22 mouse cellular contexts compared by ENCODE assay signal in the genomic region with DNA sequence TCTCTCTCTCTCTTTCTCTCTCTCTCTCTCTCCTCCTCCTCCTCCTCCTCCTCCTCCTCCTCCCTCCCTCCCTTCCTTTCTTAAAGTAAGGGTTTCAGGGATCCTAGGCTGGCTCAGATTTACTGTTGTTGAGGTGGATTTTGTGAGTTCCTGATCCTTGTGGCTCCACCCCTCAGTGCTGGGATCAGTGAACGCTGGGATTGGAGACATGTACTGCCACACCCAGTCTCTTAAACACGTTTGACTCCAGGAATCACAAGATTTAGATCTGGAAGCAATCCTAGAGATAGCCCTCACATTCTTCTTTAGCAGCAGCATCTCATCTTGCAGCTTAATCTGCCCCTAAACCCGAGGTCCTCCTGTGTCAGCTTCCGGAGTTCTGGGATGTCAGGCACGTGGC. TPM values are rescaled to one million over a fixed set of nuclear protein-coding genes. Genes with fewer than 3 reads are reported as not detected.
DNase-seq lines count a peak whose midpoint lies in the region; ATAC-seq and TF ChIP-seq lines count a peak whose summit lies in the region.
"Had no signal": no experiment of that assay in that cellular context is flagged by ENCODE, and none has a peak within 500 bp of the region (broad histone marks: within the 10 kb centered on the region; RNA-seq: fewer than 3 reads in every experiment).

No protein-coding gene starts in this region.

- H3K4me2 ChIP-seq in midbrain, embryonic 11.5 days, result no peak overlapping the region
- H3K4me2 ChIP-seq: forebrain, embryonic 12.5 days; heart, embryonic 11.5 days; heart, embryonic 15.5 days; hindbrain, embryonic 13.5 days had no signal

- no peak overlapping the region for H3K9ac ChIP-seq in midbrain, embryonic 11.5 days (ENCODE audit: low read length)
- H3K9ac ChIP-seq: forebrain, embryonic 12.5 days; forebrain, postnatal 0 days; heart, embryonic 15.5 days; hindbrain, embryonic 13.5 days had no signal

- no peak overlapping the region for H3K4me3 ChIP-seq in gastrocnemius, adult 2 months
- no peak overlapping the region for H3K4me3 ChIP-seq in embryonic fibroblast, embryonic 13.5 days (ENCODE audit: insufficient read depth, low read length)
- H3K4me3 ChIP-seq in left cerebral cortex, adult 2 months, result no peak overlapping the region
- no peak overlapping the region for H3K4me3 ChIP-seq in midbrain, embryonic 11.5 days (ENCODE audit: low read depth, low read length)
- H3K4me3 ChIP-seq: forebrain, embryonic 12.5 days; heart, embryonic 15.5 days; hindbrain, embryonic 13.5 days had no signal

- H3K36me3 ChIP-seq in midbrain, embryonic 11.5 days (ENCODE audit: control insufficient read depth, insufficient read depth, low read length), result peaks cover 24% of the 10 kb centered on the region

- no peak for DNase-seq in gastrocnemius, adult 2 months
- DNase-seq in gastrocnemius, adult 8-10 months (ENCODE audit: low spot score in 2 of 2), result no peak
- peak; percentile 55 for DNase-seq in R1 (ENCODE audit: low read depth, low spot score)
- DNase-seq in left cerebral cortex, adult 2 months (ENCODE audit: extremely low spot score in 1 of 2, low spot score in 2 of 2), result no peak
- DNase-seq in midbrain, embryonic 11.5 days (ENCODE audit: low spot score, missing footprints), result no peak
- DNase-seq in right cerebral cortex, postnatal 25 days, result no peak
- DNase-seq: adrenal gland, adult 2 months; adrenal gland, postnatal 25 days; cerebellum, adult 18-20 months; cerebellum, adult 9-11 months; cerebellum, postnatal 36 days; forebrain, postnatal 0 days; gastrocnemius, postnatal 10 days; heart, adult 18-20 months; heart, postnatal 14 days had no signal

- no peak for ATAC-seq in midbrain, embryonic 11.5 days (ENCODE audit: low FRiP score)
- ATAC-seq: forebrain, postnatal 0 days; hindbrain, postnatal 0 days; Patski had no signal

- no peaks in the 10 kb centered on the region for H3K9me3 ChIP-seq in midbrain, embryonic 11.5 days (ENCODE audit: control insufficient read depth, low read length)
- H3K9me3 ChIP-seq: forebrain, embryonic 12.5 days; heart, embryonic 15.5 days; hindbrain, embryonic 13.5 days had no signal

- H3K27me3 ChIP-seq in midbrain, embryonic 11.5 days (ENCODE audit: control insufficient read depth, insufficient read depth, low read length), result no peaks in the 10 kb centered on the region
- H3K27me3 ChIP-seq: forebrain, embryonic 12.5 days; heart, embryonic 15.5 days; hindbrain, embryonic 13.5 days; Patski had no signal

- H3K27ac ChIP-seq in gastrocnemius, adult 2 months, result peak overlapping the region; percentile 35
- H3K27ac ChIP-seq in embryonic fibroblast, embryonic 13.5 days (ENCODE audit: insufficient read depth, low read length), result peak overlapping the region; percentile 67; the same call in 1 of the 2 replicates
- no peak overlapping the region for H3K27ac ChIP-seq in left cerebral cortex, adult 2 months
- H3K27ac ChIP-seq in midbrain, embryonic 11.5 days (ENCODE audit: low read depth, low read length), result no peak overlapping the region
- H3K27ac ChIP-seq: forebrain, embryonic 12.5 days; heart, embryonic 15.5 days; hindbrain, embryonic 13.5 days; hindbrain, postnatal 0 days had no signal

- peaks cover 21% of the 10 kb centered on the region for H3K4me1 ChIP-seq in embryonic fibroblast, embryonic 13.5 days (ENCODE audit: control insufficient read depth, insufficient read depth, low read length)
- H3K4me1 ChIP-seq in midbrain, embryonic 11.5 days (ENCODE audit: control insufficient read depth, insufficient read depth, low read length), result no peaks in the 10 kb centered on the region
- H3K4me1 ChIP-seq: forebrain, embryonic 12.5 days had no signal

- TF ChIP-seq POLR2A in embryonic fibroblast, embryonic 13.5 days (IDR thresholded peaks at IDR 0.05; ENCODE audit: low read depth, low read length), result no peak

- intact Hi-C loops in gastrocnemius, adult 2 months (cut with DNase I), result no loop called here
- intact Hi-C loops in left cerebral cortex, adult 2 months (cut with DNase I), result no loop called here

- TF ChIP-seq CTCF in gastrocnemius, adult 2 months (IDR thresholded peaks at IDR 0.05), result no peak
- no peak for TF ChIP-seq CTCF in embryonic fibroblast, embryonic 13.5 days (IDR thresholded peaks at IDR 0.05; ENCODE audit: borderline replicate concordance, insufficient read depth, low read length)
- TF ChIP-seq CTCF in left cerebral cortex, adult 2 months (IDR thresholded peaks at IDR 0.05), result no peak

- 71% methylated on average over 5 of the region's 5 CpGs for WGBS in midbrain, embryonic 11.5 days

RNA-seq across cellular contexts. Expression of a gene that starts 52.6 kb away (rescaled TPM):
- total RNA-seq in gastrocnemius, adult 2 months (2021), result 10 to 100 TPM; 16.0 to 17.8 TPM
- total RNA-seq in gastrocnemius, adult 8-10 months (2022), result 10 to 100 TPM; 14.0 to 18.6 (median 15.6) TPM
- polyA plus RNA-seq in embryonic fibroblast, embryonic 13.5 days (2011; ENCODE audit: insufficient read length, low read depth, missing spikeins), result 37.9 and 40.5 TPM in 2 replicates
- total RNA-seq in left cerebral cortex, adult 2 months (2021), result 100 to 1,000 TPM; 132 to 136 TPM
- 128 and 131 TPM in 2 replicates for polyA plus RNA-seq in midbrain, embryonic 11.5 days (2014; fragmentation: Nextera tagmentation; extraction: Ambion mirVana)

Comparison
In these comparisons a context has a peak if more than half of its experiments do, and no peak if none do; other contexts are left out.
1. H3K27ac ChIP-seq: peak in gastrocnemius, adult 2 months (single experiment) and embryonic fibroblast, embryonic 13.5 days (single experiment); none in left cerebral cortex, adult 2 months (single experiment) and midbrain, embryonic 11.5 days (single experiment).
2. RNA of a gene that starts 52.6 kb away (total RNA-seq): 132 to 136 TPM in left cerebral cortex, adult 2 months; 16.0 to 17.8 TPM in gastrocnemius, adult 2 months and 14.0 to 18.6 TPM in gastrocnemius, adult 8-10 months; every median in the first group is over 4 times any median in the second.